Mouse (Mus musculus): ENCODE results near the gene Hopx. TPM values are rescaled to one million over a fixed set of nuclear protein-coding genes. Genes with fewer than 3 reads are reported as not detected.

Gene Hopx
- polyA plus RNA-seq, 1 experiment, result 18.2 TPM

DNA sequence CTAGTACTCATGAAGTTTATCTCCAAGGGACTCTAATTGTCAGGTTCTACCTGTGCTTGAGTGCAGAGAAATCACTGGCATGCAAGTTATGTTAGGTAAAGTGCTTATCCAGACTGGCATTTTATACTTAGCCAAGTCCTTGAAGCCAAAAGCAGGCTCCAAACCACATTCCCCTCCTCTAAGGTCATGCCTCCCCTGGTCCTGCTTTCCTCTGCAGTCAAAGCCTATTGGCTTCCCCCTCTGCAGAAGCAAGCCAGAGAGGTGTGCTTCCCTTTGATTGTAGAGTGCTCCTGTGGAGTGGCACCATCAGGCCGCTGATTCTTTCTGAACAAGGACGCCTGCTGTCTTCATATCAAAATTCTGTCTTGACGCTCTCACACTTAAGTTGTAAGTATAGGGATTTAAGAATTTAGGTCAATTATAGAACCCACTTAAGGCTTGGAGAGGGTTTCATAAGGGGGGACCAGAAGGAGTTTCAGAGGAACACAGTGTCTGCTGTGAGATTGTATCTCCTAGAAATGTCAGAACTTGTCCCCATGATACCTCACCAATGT is 11.6 kb upstream of the Hopx start:
- WGBS, result 98% methylated on average over 3 of the region's 3 CpGs
- DNase-seq (ENCODE audit: low read depth in 1 of 2, low spot score in 2 of 2), result no peak
- H3K4me3 ChIP-seq (ENCODE audit: extremely low read depth, insufficient read depth, insufficient read length), result no peak overlapping the region
- no peaks in the 10 kb centered on the region for H3K27me3 ChIP-seq (ENCODE audit: control insufficient read depth, insufficient read depth, low read length)
- H3K27ac ChIP-seq (ENCODE audit: insufficient read depth, low read length), result no peak overlapping the region
- peaks cover 2% of the 10 kb centered on the region; the same call in 1 of the 2 replicates for H3K4me1 ChIP-seq (ENCODE audit: control insufficient read depth, insufficient read depth, insufficient read length)
- TF ChIP-seq CTCF (IDR thresholded peaks at IDR 0.05; ENCODE audit: extremely low read depth, insufficient read depth, insufficient read length, insufficient replicate concordance), result no peak
- no peak for TF ChIP-seq POLR2A (IDR thresholded peaks at IDR 0.05; ENCODE audit: low read depth, low read length)
- no peaks in the 10 kb centered on the region for H3K36me3 ChIP-seq (ENCODE audit: control insufficient read depth, insufficient read depth, low read length)

DNA sequence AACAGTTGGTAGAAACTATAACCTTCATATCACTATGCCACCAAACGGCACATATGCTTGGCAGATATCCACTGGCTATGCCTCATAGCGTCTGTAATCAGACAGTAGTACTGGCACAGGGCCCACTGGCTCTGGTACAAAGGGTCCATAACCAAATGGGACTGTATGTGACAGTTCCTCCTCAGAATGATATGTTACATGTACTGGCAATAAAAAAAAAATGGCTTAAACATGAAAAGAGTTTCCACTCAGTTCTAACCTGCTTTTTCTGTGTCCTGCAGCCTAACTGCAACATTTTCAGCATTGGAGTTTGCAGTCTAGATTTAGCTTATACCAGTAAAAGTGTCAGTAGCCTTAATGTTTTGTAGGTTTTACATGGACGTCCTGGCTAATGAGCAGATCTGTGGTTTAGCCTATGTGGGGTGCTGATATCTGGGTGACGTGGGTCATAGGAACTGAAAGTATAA is 9.9 kb upstream of the Hopx start:
- no peak for TF ChIP-seq CTCF (IDR thresholded peaks at IDR 0.05; ENCODE audit: extremely low read depth, insufficient read depth, insufficient read length, insufficient replicate concordance)
- TF ChIP-seq POLR2A (IDR thresholded peaks at IDR 0.05; ENCODE audit: low read depth, low read length), result no peak
- Histone ChIP-seq H3K27ac (ENCODE audit: insufficient read depth, low read length) (peak overlapping the region; percentile 60; the same call in 1 of the 2 replicates), H3K4me3 (ENCODE audit: extremely low read depth, insufficient read depth, insufficient read length) (no peak overlapping the region), H3K4me1 (ENCODE audit: control insufficient read depth, insufficient read depth, insufficient read length) (peaks cover 2% of the 10 kb centered on the region; the same call in 1 of the 2 replicates), H3K27me3 (ENCODE audit: control insufficient read depth, insufficient read depth, low read length) (no peaks in the 10 kb centered on the region), H3K36me3 (ENCODE audit: control insufficient read depth, insufficient read depth, low read length) (no peaks in the 10 kb centered on the region)
- WGBS, result 34% methylated on average over 4 of the region's 4 CpGs
- no peak for DNase-seq (ENCODE audit: low read depth in 1 of 2, low spot score in 2 of 2)

DNA sequence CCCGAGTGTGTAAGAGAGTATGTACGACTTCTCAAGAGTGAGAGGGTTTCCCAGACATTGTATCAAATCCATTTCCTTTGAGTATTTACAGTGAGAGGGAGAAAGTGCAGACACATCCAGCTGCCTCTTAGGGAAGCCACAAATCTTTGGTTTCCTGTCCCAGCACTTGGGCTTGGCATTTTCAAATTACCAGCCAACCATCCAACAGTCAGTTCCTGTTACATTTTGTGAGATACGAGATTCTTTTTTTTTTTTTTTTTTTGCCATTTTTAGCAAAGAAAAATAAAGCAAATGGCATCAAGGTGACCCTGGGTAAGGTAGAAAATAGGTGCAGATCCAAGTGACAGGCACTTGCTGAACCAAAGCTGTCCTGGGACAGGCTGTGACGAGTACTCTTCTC is 9.2 kb upstream of the Hopx start:
- Histone ChIP-seq H3K4me3 (ENCODE audit: extremely low read depth, insufficient read depth, insufficient read length) (no peak overlapping the region), H3K36me3 (ENCODE audit: control insufficient read depth, insufficient read depth, low read length) (no peaks in the 10 kb centered on the region), H3K27ac (ENCODE audit: insufficient read depth, low read length) (peak overlapping the region; percentile 60; the same call in 1 of the 2 replicates), H3K4me1 (ENCODE audit: control insufficient read depth, insufficient read depth, insufficient read length) (peaks cover 2% of the 10 kb centered on the region; the same call in 1 of the 2 replicates), H3K27me3 (ENCODE audit: control insufficient read depth, insufficient read depth, low read length) (no peaks in the 10 kb centered on the region)
- TF ChIP-seq CTCF (IDR thresholded peaks at IDR 0.05; ENCODE audit: extremely low read depth, insufficient read depth, insufficient read length, insufficient replicate concordance), result no peak
- no peak for TF ChIP-seq POLR2A (IDR thresholded peaks at IDR 0.05; ENCODE audit: low read depth, low read length)
- DNase-seq (ENCODE audit: low read depth in 1 of 2, low spot score in 2 of 2), result no peak
- 12% methylated on average over 4 of the region's 4 CpGs for WGBS

DNA sequence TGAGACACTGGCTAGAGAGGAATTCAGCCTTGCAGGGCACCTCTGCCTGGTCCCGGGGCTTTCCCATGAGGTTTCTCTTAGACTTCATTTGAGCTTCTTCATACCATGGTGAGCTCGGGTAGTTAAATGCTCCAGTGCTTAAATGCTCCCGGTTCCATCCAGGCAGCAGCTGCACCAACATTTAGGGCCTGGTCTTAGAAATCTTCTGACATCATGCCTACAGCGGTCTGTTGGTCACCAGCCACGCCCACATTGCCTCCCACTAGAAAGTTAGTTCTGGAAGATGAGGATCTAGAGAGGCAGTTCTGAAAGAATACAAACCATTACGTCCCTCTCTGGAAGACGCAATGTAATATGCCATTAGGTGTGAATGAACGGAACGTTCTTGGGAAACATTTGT is 8.7 kb upstream of the Hopx start:
- H3K4me1 ChIP-seq (ENCODE audit: control insufficient read depth, insufficient read depth, insufficient read length), result peaks cover 2% of the 10 kb centered on the region; the same call in 1 of the 2 replicates
- WGBS, result 49% methylated on average over 9 of the region's 9 CpGs
- DNase-seq (ENCODE audit: low read depth in 1 of 2, low spot score in 2 of 2), result no peak
- no peak overlapping the region for H3K27ac ChIP-seq (ENCODE audit: insufficient read depth, low read length)
- no peak overlapping the region for H3K4me3 ChIP-seq (ENCODE audit: extremely low read depth, insufficient read depth, insufficient read length)
- no peaks in the 10 kb centered on the region for H3K36me3 ChIP-seq (ENCODE audit: control insufficient read depth, insufficient read depth, low read length)
- H3K27me3 ChIP-seq (ENCODE audit: control insufficient read depth, insufficient read depth, low read length), result no peaks in the 10 kb centered on the region
- TF ChIP-seq CTCF (IDR thresholded peaks at IDR 0.05; ENCODE audit: extremely low read depth, insufficient read depth, insufficient read length, insufficient replicate concordance), result no peak
- no peak for TF ChIP-seq POLR2A (IDR thresholded peaks at IDR 0.05; ENCODE audit: low read depth, low read length)

DNA sequence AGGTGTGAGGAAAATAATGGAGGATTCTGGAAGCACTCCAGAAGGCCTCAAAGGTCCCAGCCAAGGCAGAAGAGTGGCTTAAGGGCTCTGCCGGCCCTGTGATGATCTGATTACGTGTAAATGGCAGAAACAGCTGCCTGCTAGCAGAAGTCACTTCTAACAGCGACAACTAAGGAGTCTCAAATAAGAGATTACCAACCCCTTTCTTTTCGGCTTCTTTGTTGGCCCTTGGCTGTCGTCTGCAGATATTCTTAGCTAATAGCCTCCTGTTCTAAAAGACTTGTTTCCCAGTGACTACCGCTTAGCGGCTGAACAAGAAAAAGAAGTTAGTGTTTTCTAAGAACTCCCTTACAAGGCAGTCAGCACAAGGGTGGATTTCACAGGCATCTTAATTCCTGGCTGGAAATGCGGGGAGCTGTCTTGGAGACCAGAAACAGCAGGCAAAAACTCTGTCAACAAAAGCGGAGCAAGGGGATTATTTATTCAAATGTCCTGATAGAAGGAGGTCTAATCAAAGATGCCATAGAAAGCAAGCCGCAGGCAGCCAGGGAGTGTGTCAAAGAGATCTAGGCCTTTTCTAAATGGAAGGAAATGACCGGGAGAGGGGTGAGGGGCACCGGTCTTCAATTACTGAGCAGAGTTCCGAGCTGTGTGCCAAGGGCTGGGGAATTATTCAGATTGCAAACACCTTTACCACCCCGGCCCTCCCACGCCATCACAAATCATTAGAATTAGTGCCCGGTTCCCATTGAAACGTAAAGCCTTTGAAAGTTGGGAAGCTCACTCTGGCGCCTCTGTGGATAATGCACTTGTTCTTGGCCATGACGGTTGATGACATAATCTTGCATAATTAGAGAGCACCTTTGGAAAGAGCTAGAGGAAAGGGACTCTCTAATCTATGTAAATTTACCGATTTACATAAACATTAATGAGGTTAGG is 7.6 kb upstream of the Hopx start:
- WGBS, result 83% methylated on average over 20 of the region's 20 CpGs
- no peak for TF ChIP-seq POLR2A (IDR thresholded peaks at IDR 0.05; ENCODE audit: low read depth, low read length)
- Histone ChIP-seq H3K4me3 (ENCODE audit: extremely low read depth, insufficient read depth, insufficient read length) (no peak overlapping the region), H3K27me3 (ENCODE audit: control insufficient read depth, insufficient read depth, low read length) (no peaks in the 10 kb centered on the region), H3K27ac (ENCODE audit: insufficient read depth, low read length) (no peak overlapping the region), H3K4me1 (ENCODE audit: control insufficient read depth, insufficient read depth, insufficient read length) (peaks cover 2% of the 10 kb centered on the region; the same call in 1 of the 2 replicates), H3K36me3 (ENCODE audit: control insufficient read depth, insufficient read depth, low read length) (no peaks in the 10 kb centered on the region)
- DNase-seq (ENCODE audit: low read depth in 1 of 2, low spot score in 2 of 2), result no peak

DNA sequence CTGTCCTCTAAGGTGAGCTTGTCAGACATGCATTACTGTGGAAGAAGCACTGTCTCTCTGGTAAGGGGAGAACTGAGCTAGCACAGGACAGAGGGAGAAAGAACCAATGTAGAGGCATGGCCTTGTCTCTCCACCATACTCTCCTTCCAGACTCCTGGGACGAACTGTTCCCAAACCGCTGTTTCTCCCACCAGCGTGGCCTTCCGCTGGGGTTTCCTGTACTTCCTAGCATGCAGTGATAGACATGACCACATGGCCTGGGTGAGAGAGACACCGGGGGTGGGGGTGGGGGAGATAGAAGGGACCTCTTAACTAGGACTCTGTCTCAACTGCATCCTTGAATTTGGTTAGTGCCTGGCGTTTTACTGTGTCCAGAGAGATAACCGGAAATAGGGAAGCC is 5.8 kb upstream of the Hopx start:
- H3K27me3 ChIP-seq (ENCODE audit: control insufficient read depth, insufficient read depth, low read length), result no peaks in the 10 kb centered on the region
- WGBS, result 73% methylated on average over 7 of the region's 7 CpGs
- H3K36me3 ChIP-seq (ENCODE audit: control insufficient read depth, insufficient read depth, low read length), result no peaks in the 10 kb centered on the region

More for the DNA sequence above, 5.8 kb upstream of the Hopx start:
- TF ChIP-seq POLR2A (IDR thresholded peaks at IDR 0.05; ENCODE audit: low read depth, low read length) (no peak), CTCF (IDR thresholded peaks at IDR 0.05; ENCODE audit: extremely low read depth, insufficient read depth, insufficient read length, insufficient replicate concordance) (no peak)
- no peak overlapping the region for H3K27ac ChIP-seq (ENCODE audit: insufficient read depth, low read length)
- no peak overlapping the region for H3K4me3 ChIP-seq (ENCODE audit: extremely low read depth, insufficient read depth, insufficient read length)
- no peak for DNase-seq (ENCODE audit: low read depth in 1 of 2, low spot score in 2 of 2)
- H3K4me1 ChIP-seq (ENCODE audit: control insufficient read depth, insufficient read depth, insufficient read length), result peaks cover 2% of the 10 kb centered on the region; the same call in 1 of the 2 replicates

Measured in spleen, adult 2 months (tissue).